Mouse (Mus musculus) fat pad, adult 2 months (tissue): ENCODE results near the gene Vmn1r61.

ENCODE experiments used
- DNase-seq: peaks from one replicate; pipeline ENCODE4 v3.0.0-alpha.2; 2011; ENCODE audit warnings: low read depth, low spot score; ENCODE audit errors: extremely low read depth

Vmn1r61 gene

DNA sequence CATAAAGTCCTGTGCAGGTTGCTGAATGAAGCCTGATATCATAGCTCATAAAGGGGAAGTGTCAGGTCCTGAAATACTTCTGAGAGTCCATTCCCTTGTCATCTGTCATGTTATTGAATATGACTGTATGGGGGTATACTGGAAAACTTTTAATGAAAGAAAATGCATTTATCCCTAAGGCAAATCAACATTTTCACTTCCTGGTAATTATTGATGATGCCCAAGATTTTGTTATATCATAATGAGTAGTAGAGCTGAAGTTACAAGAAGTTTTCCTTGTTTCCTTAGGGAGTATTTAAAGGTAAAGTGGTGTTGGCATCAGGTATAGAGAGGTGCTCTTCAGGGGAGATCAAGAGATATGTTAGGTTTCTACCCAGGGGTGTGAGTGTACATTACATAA, at the start of gene Vmn1r61:
Gene Vmn1r61, minus strand, starts transcription at position 101 of the 400 bp plus-strand sequence.
- DNase-seq, result no peak
